Mouse (Mus musculus): ENCODE measurements around the gene Parp3. TPM values are rescaled to one million over a fixed set of nuclear protein-coding genes. Genes with fewer than 3 reads are reported as not detected.

Gene Parp3
- 118 and 159 TPM in 2 replicates for polyA plus RNA-seq (2012; rRNA removed; ENCODE audit: low replicate concordance)

DNA sequence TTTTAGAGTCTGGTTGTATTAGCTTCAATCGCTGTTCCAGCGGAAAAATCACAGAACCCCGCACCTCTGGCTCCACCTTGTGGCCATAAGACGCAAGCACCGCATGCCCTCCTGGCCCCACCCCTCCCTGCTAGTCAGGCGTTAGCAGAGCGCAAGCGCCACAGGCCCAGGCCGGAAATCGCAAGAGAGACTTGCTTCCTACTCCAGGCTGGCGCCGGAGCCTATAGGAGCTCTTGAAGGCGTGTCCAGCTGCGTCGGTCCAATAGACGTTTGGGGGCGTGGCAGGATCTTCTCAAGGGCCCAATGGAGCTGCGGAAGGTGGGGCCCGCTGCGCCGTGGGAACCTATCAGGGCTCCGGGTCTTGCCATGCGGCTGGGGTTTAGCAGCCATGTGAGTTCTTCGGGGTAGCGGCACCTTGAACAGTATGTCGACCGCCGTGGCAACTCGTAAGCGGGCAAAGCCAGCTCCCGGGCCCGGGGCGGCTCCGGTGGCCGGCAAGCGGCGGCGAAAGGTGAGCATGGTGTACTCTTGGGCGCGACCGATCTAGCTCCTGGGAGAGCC, at the start of gene Parp3:
TSS of gene Parp3 (minus strand) at position 26 of the 561 bp plus-strand sequence.

DNA sequence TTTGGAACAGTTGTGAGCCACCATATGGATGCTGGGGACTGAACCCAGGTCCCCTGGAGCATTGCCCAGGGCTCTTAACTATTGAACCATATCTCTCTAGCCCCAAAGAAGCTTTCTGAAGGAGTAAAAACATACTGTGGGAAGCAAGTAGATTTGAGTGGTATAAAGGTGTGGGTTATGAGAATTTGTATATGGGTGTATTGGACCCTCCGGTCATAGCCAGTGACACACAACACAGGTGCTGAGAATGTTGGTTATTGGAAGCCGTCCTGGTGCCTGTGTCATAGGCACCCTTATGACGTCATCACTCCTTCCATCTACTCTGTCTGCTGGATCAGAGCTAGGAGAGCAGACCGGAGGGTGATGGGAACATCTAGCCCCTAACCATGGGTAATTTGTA, 37.5 kb upstream of the Parp3 start, which contains the start of gene Iqcf5:
TSS of gene Iqcf5 (plus strand) at position 301 of the 400 bp plus-strand sequence.

DNA sequence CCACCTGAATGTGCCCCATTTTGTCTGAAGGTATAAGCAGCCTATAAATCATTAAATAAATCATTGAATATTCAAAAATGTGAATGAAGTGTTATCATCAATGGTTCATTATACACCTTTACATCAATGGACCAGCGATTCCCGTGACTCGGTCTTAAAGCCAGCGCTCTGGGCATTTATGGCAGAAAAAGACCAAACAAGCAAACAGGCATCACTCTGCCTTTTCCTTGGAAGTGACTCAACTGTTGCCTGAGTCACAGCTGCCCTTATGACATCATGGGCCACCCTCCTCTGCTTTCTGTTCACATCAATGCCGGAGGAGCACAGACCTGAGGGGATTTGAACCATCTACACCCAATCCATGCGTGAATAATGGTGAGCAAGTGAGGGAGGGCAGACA, 22.9 kb upstream of the Parp3 start, which contains the start of gene Iqcf1:
TSS of gene Iqcf1 (plus strand) at position 301 of the 400 bp plus-strand sequence.

DNA sequence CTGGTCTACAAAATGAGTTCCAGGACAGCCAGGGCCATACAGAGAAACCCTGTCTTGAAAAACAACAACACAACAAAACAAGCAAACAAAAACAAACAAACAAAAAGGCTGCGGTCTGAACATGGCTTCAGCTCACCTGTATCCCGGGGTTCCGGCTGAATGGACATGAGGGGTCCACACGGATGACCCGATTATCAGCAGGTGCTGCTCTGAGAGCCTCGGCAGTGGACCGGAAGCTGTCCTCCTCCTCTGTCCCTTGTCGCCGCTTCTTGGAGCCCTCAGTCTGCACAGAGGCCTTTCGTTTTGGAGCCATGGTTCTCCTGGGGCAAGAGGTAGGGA, 1.1 kb downstream of the Parp3 start, which contains the start of gene Rrp9:
TSS of gene Rrp9 (plus strand) at position 301 of the 339 bp plus-strand sequence.

DNA sequence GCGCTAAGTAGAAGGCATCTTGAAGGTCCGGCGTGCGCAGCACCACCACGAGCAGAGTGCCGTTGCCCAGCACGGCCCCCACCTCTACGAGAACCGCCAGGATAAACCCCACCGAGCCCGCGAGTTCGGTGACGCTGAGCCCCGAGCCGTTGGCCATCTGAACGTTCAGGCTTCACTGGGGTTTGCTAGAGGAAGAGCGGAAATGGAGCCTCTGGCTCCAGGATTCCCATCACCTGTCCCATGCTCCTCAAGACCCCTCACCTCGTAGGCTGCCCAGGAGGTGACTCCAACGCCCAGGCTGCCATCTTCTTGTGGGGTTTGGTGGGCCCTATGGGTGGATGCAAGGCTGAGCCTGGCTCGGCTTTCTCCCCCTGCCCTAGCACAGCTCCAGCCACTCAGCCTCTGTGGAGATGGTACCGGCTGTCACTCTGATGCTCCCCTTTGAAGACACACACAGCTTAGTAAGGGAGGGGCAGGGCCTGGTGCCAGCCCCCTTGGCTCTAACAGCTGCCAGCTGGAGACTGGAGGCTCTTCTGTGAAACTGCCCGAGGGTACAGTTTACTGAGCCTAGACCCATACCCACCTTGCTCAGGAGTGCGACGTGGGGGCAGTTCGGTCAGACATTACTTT, 11.1 kb downstream of the Parp3 start, which contains the start of gene Gpr62:
TSS of gene Gpr62 (minus strand) at position 368 of the 630 bp plus-strand sequence.

DNA sequence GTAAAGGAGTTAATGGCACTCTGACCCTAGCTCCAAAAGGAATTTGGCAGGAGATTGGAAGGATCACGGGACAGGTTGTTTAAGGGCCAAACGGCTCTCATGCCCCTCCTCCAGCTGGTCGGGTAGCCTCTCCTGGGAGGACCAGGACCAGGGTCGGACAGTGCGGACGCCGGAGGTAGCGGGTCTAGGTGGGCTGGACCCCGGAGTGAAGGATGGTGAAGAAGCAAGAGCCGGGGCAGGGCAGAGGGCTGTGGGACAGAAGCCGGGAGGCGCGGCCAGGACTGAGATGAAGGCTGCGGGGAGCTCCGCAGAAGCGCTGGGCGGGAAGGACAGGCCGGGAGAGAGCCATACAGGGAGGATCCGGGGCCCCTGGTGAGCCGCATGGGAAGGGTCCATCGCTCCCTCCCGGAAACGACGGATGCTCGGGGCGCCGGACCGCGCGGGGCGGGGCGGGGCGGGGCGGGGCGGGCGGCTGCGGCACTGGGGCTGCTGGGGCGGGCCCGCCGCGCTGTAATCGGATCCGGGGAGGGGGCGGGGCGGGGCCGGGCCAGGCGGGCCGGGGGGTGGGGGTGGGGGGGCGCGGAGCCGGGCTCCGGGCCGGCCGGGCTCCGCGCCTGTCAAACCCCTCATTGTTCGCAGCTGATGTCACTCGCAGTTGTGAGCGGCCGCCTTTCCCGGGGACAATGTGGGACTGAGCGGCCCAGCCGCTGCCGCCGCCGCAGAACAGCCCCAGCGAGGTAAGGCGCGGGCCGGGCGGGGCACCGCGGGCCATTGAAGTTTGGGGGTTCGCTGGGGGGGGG, 23.3 kb downstream of the Parp3 start, which contains the start of gene Pcbp4:
TSS of gene Pcbp4 (plus strand) at position 21 of the 800 bp plus-strand sequence.

DNA sequence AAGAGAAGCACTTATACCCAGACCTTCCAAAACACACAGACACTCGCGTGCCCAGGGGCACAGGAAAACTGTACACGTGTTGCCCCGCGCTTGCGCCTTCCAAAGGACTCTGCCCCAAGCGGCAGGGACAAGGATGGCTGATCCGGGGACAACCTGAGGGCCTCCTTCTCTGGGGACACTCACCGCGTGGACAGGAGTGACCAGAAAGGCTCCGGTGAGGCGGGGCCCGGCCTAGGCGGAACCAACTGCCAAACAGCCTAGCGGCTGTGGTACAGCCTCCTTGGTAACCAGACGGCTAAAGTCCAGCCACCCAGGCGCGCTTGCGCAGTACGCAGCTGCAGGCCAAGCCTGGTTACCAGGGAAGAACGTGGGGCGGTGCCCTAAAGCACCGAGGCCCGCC, 29.4 kb downstream of the Parp3 start, which contains the start of the genes Abhd14b and Abhd14a:
TSS of gene Abhd14b (plus strand) at position 112 of the 400 bp plus-strand sequence.
TSS of gene Abhd14a (minus strand) at position 331 of the 400 bp plus-strand sequence.

DNA sequence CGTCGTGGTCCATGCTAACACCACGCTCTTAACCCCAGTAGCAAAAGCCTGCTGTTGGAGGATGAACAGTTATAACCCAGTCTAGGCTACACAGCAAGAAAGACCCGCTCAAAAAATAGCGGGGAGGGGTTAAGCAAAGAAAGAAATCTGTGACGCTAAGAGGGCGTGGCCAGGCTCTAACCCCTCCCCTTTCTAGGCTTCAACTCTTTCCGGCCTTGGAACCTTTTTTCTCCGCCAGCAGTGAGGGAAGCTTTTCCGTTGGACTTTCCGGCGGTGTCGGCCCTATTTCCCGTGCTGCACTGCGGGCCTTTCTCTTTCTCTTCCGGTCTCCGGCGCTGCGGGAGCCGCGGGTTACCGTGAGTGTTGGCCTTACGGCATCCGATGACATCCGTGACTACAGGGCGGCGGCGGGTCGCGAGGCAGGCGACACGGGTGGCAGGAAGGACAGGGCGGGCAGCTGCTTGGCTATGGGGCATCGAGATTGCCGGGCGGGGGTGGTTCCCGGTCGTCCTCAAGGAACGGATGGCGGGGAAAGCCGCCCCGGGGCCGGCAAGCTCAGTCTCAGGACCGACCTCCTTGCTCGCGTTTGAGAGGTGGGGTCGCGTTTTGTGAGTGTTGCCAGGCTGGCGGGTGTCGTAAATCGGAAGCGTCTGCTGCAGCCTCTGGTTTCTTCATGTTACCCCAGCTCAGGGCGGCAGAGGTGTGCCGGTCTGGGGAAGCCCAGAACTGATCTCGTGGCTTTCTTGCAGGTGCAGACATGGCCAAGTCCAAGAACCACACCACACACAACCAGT, 47.3 kb downstream of the Parp3 start, which contains the start of gene Rpl29:
TSS of gene Rpl29 (plus strand) at position 234 of the 794 bp plus-strand sequence.

Other genes with a start within 250 kb of the Parp3 start
- 162 and 167 TPM in 2 replicates for gene Alas1, start 228.3 kb downstream of the Parp3 start, polyA plus RNA-seq (2012; rRNA removed; ENCODE audit: low replicate concordance)
- 5.5 and 5.8 TPM in 2 replicates for gene Poc1a, start 195.9 kb downstream of the Parp3 start, polyA plus RNA-seq (2012; rRNA removed; ENCODE audit: low replicate concordance)
- 114 and 152 TPM in 2 replicates for gene Dusp7, start 108.3 kb downstream of the Parp3 start, polyA plus RNA-seq (2012; rRNA removed; ENCODE audit: low replicate concordance)
- gene Rpl29, start 47.5 kb downstream of the Parp3 start, polyA plus RNA-seq (2012; rRNA removed; ENCODE audit: low replicate concordance), result 360 and 442 TPM in 2 replicates
- gene Acy1, start 38.6 kb downstream of the Parp3 start, polyA plus RNA-seq (2012; rRNA removed; ENCODE audit: low replicate concordance), result 8.1 and 10.3 TPM in 2 replicates
- gene Abhd14b, start 29.5 kb downstream of the Parp3 start, polyA plus RNA-seq (2012; rRNA removed; ENCODE audit: low replicate concordance), result 81.6 and 98.1 TPM in 2 replicates
- 38.1 and 46.0 TPM in 2 replicates for gene Abhd14a, start 29.3 kb downstream of the Parp3 start, polyA plus RNA-seq (2012; rRNA removed; ENCODE audit: low replicate concordance)
- 98.4 and 134 TPM in 2 replicates for gene Pcbp4, start 23.7 kb downstream of the Parp3 start, polyA plus RNA-seq (2012; rRNA removed; ENCODE audit: low replicate concordance)
- 0.13 and 0.53 TPM in 2 replicates for gene Gpr62, start 11.0 kb downstream of the Parp3 start, polyA plus RNA-seq (2012; rRNA removed; ENCODE audit: low replicate concordance)
- 31.1 and 43.4 TPM in 2 replicates for gene Rrp9, start 986 bp downstream of the Parp3 start, polyA plus RNA-seq (2012; rRNA removed; ENCODE audit: low replicate concordance)
- gene Iqcf1, start 23.0 kb upstream of the Parp3 start, polyA plus RNA-seq (2012; rRNA removed; ENCODE audit: low replicate concordance), result not detected in 2 replicates
- gene Iqcf5, start 37.6 kb upstream of the Parp3 start, polyA plus RNA-seq (2012; rRNA removed; ENCODE audit: low replicate concordance), result not detected in 2 replicates
- gene Iqcf3, start 84.7 kb upstream of the Parp3 start, polyA plus RNA-seq (2012; rRNA removed; ENCODE audit: low replicate concordance), result not detected in 2 replicates
- not detected in 2 replicates for gene Iqcf4, start 94.0 kb upstream of the Parp3 start, polyA plus RNA-seq (2012; rRNA removed; ENCODE audit: low replicate concordance)
- not detected in 2 replicates for gene Iqcf6, start 149.6 kb upstream of the Parp3 start, polyA plus RNA-seq (2012; rRNA removed; ENCODE audit: low replicate concordance)
- gene Grm2, start 179.1 kb upstream of the Parp3 start, polyA plus RNA-seq (2012; rRNA removed; ENCODE audit: low replicate concordance), result 0.03 TPM in 1 of 2 replicates, not detected in the other
- gene Tex264, start 209.0 kb upstream of the Parp3 start, polyA plus RNA-seq (2012; rRNA removed; ENCODE audit: low replicate concordance), result 116 and 129 TPM in 2 replicates